Mouse (Mus musculus) forebrain, embryonic 11.5 days (tissue): ENCODE results near the gene Mrpl3. TPM values are rescaled to one million over a fixed set of nuclear protein-coding genes. Genes with fewer than 3 reads are reported as not detected.

Source experiments
- ATAC-seq: fragments of 200-750 bp; cut with Nextera tagmentation; replicated peaks from 2 replicates; pipeline ENCODE4 v1.8.0; 2017; ENCODE audit warnings: moderate TSS enrichment; ENCODE audit not compliant: low FRiP score
- DNase-seq: peaks from one replicate; pipeline ENCODE4 v3.0.0-alpha.2; 2017; ENCODE audit warnings: low spot score
- H3K27ac ChIP-seq: fragments of 300-500 bp; sonication (generic); 2 replicates; pipeline ENCODE4 v1.5.1; 2014; ENCODE audit warnings: low read depth, low read length
- H3K27me3 ChIP-seq: fragments of 300-500 bp; sonication (generic); 2 replicates; pipeline ENCODE4 v1.6.1; 2014; ENCODE audit warnings: mild to moderate bottlenecking, low read length, mixed read lengths; ENCODE audit not compliant: control insufficient read depth, insufficient read depth
- H3K36me3 ChIP-seq: fragments of 300-500 bp; sonication (generic); 2 replicates; pipeline ENCODE4 v1.6.1; 2014; ENCODE audit warnings: mild to moderate bottlenecking, low read length, moderate library complexity, mixed read lengths; ENCODE audit not compliant: control insufficient read depth, insufficient read depth
- H3K4me1 ChIP-seq: fragments of 300-500 bp; sonication (generic); replicated peaks from 2 replicates; pipeline ENCODE4 v1.6.1; 2014; ENCODE audit warnings: low read length, mixed read lengths; ENCODE audit not compliant: control insufficient read depth, insufficient read depth
- H3K4me2 ChIP-seq: fragments of 300-500 bp; sonication (generic); 2 replicates; pipeline ENCODE4 v1.6.1; 2014; ENCODE audit warnings: low read depth, mild to moderate bottlenecking, low read length, moderate library complexity, mixed read lengths; ENCODE audit not compliant: severe bottlenecking
- H3K4me3 ChIP-seq: fragments of 300-500 bp; sonication (generic); 2 replicates; pipeline ENCODE4 v1.5.1; 2014; ENCODE audit warnings: low read depth, low read length
- H3K9ac ChIP-seq: fragments of 300-500 bp; sonication (generic); 2 replicates; pipeline ENCODE4 v1.6.1; 2014; ENCODE audit warnings: low read length
- H3K9me3 ChIP-seq: fragments of 300-500 bp; sonication (generic); 2 replicates; pipeline ENCODE4 v1.6.1; 2016; ENCODE audit warnings: low read length, mixed read lengths; ENCODE audit not compliant: control insufficient read depth
- WGBS: fragments of 180-500 bp; shearing (Covaris S2); extraction: QIAGEN DNeasy Blood & Tissue Kit; methylation state at CpG from one replicate; pipeline ENCODE4 v1.1.7; 2014; 5-methylcytosine and 5-hydroxymethylcytosine counted together
- polyA plus RNA-seq: library from polyadenylated mRNA; unstranded; fragments of >200 nt; fragmentation: Nextera tagmentation; extraction: Ambion mirVana; gene quantifications from 2 replicates; pipeline ENCODE4 v1.2.1, GENCODE M21; 2014

Gene Mrpl3
- polyA plus RNA-seq, 1 experiment from 2014 or later = 126 TPM

DNA sequence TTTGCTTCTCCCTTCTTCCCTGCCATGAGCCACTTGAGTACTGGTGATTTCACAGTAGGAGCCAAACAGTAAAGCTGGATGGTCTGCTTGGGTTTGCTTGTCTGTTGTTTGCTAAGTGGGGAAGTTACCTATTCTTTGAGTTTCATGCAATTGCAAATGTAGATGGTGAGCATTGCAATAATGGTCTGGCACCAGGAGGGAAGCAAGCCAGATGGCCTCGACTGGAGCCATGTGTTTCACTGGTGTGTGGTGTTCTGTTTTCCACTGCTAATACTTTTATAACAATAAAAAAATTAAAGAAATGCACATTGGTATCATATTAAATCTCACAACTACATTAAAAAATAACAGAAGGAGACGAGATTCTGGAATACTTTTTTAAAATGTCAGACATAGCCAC is 3.4 kb upstream of the Mrpl3 start:
- H3K9me3 ChIP-seq = no peaks in the 10 kb centered on the region
- no peak overlapping the region for H3K9ac ChIP-seq
- no peak overlapping the region for H3K4me3 ChIP-seq
- ATAC-seq (no peak), DNase-seq (no peak)
- no peak overlapping the region for H3K27ac ChIP-seq
- 74% methylated on average over 2 of the region's 2 CpGs for WGBS
- no peak overlapping the region for H3K4me2 ChIP-seq
- no peaks in the 10 kb centered on the region for H3K36me3 ChIP-seq
- no peaks in the 10 kb centered on the region for H3K27me3 ChIP-seq
- H3K4me1 ChIP-seq = no peaks in the 10 kb centered on the region; the same call in 1 of the 2 replicates

- Histone ChIP-seq H3K9ac (no peak overlapping the region), H3K4me1 (no peaks in the 10 kb centered on the region; the same call in 1 of the 2 replicates), H3K27ac (no peak overlapping the region), H3K4me2 (no peak overlapping the region), H3K27me3 (no peaks in the 10 kb centered on the region), H3K4me3 (no peak overlapping the region), H3K9me3 (no peaks in the 10 kb centered on the region), H3K36me3 (no peaks in the 10 kb centered on the region)
- DNase-seq = no peak
- ATAC-seq = no peak
- 79% methylated on average over 2 of the region's 2 CpGs for WGBS
Observed at GRCm38 (mm10) chr9:105050257-105050656, 2.8 kb upstream of the Mrpl3 start.

- Histone ChIP-seq H3K27ac (no peak overlapping the region), H3K4me2 (peak overlapping the region; percentile 71), H3K36me3 (peaks cover 5% of the 10 kb centered on the region; the same call in 1 of the 2 replicates), H3K9me3 (no peaks in the 10 kb centered on the region), H3K9ac (peak overlapping the region; percentile 97), H3K4me3 (peak overlapping the region; percentile 89), H3K27me3 (no peaks in the 10 kb centered on the region), H3K4me1 (no peaks in the 10 kb centered on the region; the same call in 1 of the 2 replicates)
- ATAC-seq (no peak), DNase-seq (no peak)
- 59% methylated on average over 4 of the region's 4 CpGs for WGBS
Observed at GRCm38 (mm10) chr9:105053812-105054211, 773 bp downstream of the Mrpl3 start.

DNA sequence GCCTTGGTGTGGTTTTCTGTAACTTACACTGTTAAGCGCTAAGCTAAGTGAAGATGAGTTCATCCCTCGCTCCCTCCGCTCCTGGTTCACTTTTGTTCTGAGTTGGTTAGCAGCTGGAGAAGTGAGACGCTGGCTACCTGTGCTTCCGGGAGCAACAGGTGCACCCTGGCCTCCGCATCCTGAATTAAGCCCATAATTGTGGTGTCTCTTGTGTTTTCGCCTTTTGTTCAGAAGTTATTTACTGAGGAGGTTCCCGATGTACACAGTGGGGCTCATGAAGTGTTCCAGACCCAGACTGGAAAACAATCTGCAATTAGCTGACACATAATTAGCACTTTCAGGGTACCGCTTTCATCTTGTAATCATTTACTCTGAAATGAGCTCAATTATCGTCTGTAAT is 16.1 kb downstream of the Mrpl3 start:
- no peak for DNase-seq
- H3K9me3 ChIP-seq = no peaks in the 10 kb centered on the region
- H3K36me3 ChIP-seq = peaks cover under 1% of the 10 kb centered on the region; the same call in 1 of the 2 replicates
- no peak for ATAC-seq
- no peak overlapping the region for H3K4me2 ChIP-seq
- no peaks in the 10 kb centered on the region for H3K4me1 ChIP-seq
- H3K27me3 ChIP-seq = no peaks in the 10 kb centered on the region
- H3K27ac ChIP-seq = no peak overlapping the region
- no peak overlapping the region for H3K4me3 ChIP-seq
- no peak overlapping the region for H3K9ac ChIP-seq
- 90% methylated on average over 10 of the region's 10 CpGs for WGBS

- Histone ChIP-seq H3K27ac (no peak overlapping the region), H3K4me3 (no peak overlapping the region), H3K27me3 (no peaks in the 10 kb centered on the region), H3K4me1 (no peaks in the 10 kb centered on the region), H3K4me2 (no peak overlapping the region), H3K9me3 (no peaks in the 10 kb centered on the region), H3K36me3 (no peaks in the 10 kb centered on the region; the same call in 1 of the 2 replicates), H3K9ac (no peak overlapping the region)
- WGBS = 47% methylated on average over 4 of the region's 4 CpGs
- ATAC-seq = no peak
- DNase-seq = no peak
Observed at GRCm38 (mm10) chr9:105072991-105073748, 20.1 kb downstream of the Mrpl3 start.

GRCm38 (mm10) chr9:105074851-105075250 is 21.8 kb downstream of the Mrpl3 start:
- Histone ChIP-seq H3K9me3 (no peaks in the 10 kb centered on the region), H3K4me1 (no peaks in the 10 kb centered on the region)
- ATAC-seq = no peak

GRCm38 (mm10) chr9:105076756-105077424 is 23.9 kb downstream of the Mrpl3 start:
- 95% methylated on average over 13 of the region's 13 CpGs for WGBS
- Histone ChIP-seq H3K9ac (no peak overlapping the region), H3K36me3 (no peaks in the 10 kb centered on the region; the same call in 1 of the 2 replicates), H3K9me3 (no peaks in the 10 kb centered on the region), H3K27me3 (no peaks in the 10 kb centered on the region), H3K27ac (no peak overlapping the region), H3K4me1 (no peaks in the 10 kb centered on the region), H3K4me2 (no peak overlapping the region), H3K4me3 (no peak overlapping the region)
- ATAC-seq = no peak
- DNase-seq = no peak

More at GRCm38 (mm10) chr9:105074851-105075250, 21.8 kb downstream of the Mrpl3 start:
- H3K36me3 ChIP-seq = no peaks in the 10 kb centered on the region; the same call in 1 of the 2 replicates
- no peak for DNase-seq
- H3K27me3 ChIP-seq = no peaks in the 10 kb centered on the region
- whole genome bisulfite sequencing = 94% methylated on average over 8 of the region's 8 CpGs
- no peak overlapping the region for H3K9ac ChIP-seq
- H3K27ac ChIP-seq = no peak overlapping the region
- H3K4me3 ChIP-seq = no peak overlapping the region
- H3K4me2 ChIP-seq = no peak overlapping the region

DNA sequence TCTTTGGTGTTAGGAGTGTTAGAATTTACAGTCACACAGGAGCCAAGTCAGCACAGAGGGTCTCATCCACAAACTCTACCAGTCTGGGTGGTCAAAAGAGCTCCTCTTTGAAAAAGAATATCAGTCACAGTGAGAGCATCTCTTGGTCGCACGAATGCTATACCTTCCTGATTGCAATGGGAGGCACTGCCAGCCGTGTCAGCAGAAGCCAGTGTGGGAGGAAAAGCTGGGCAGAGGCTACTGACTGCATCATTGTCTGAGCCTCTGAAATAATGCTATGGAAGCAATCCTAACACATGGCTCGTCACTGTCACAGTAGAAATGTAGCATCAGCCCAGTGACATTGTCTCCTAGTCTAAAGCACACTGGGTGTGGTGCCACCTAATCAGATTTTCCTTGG is 25.4 kb downstream of the Mrpl3 start:
- no peak for ATAC-seq
- DNase-seq = no peak
- no peaks in the 10 kb centered on the region; the same call in 1 of the 2 replicates for H3K36me3 ChIP-seq
- H3K4me2 ChIP-seq = no peak overlapping the region
- H3K27ac ChIP-seq = no peak overlapping the region
- WGBS = 95% methylated on average over 4 of the region's 4 CpGs
- H3K4me1 ChIP-seq = no peaks in the 10 kb centered on the region
- H3K9ac ChIP-seq = no peak overlapping the region
- no peaks in the 10 kb centered on the region for H3K9me3 ChIP-seq
- no peaks in the 10 kb centered on the region for H3K27me3 ChIP-seq
- H3K4me3 ChIP-seq = no peak overlapping the region
